Mouse (Mus musculus): ENCODE measurements around the gene Arl15. TPM values are rescaled to one million over a fixed set of nuclear protein-coding genes. Genes with fewer than 3 reads are reported as not detected.

Gene Arl15
- total RNA-seq, 2 experiments from 2014 or later = 6.4 to 7.5 TPM

Other genes starting within 250 kb of the Arl15 start
- gene Snx18, start 175.9 kb upstream of the Arl15 start, total RNA-seq (2021) = 10 to 100 TPM; 20.2 to 20.4 TPM
- gene Hspb3, start 130.8 kb upstream of the Arl15 start, total RNA-seq (2021) = 10 to 100 TPM; 14.3 to 19.7 TPM